Mouse (Mus musculus) forebrain, embryonic 15.5 days (tissue): ENCODE results near the gene Tmco2. TPM values are rescaled to one million over a fixed set of nuclear protein-coding genes. Genes with fewer than 3 reads are reported as not detected.
"Not testable (repeated sequence)": the region's sequence is repeated elsewhere in the genome, so short reads cannot be mapped to it uniquely, and the experiment has no call there.

Experiments
- ATAC-seq: fragments of 200-750 bp; cut with Nextera tagmentation; replicated peaks from 2 replicates; pipeline ENCODE4 v1.8.0; 2017; ENCODE audit warnings: mild to moderate bottlenecking, moderate TSS enrichment, moderate library complexity
- H3K27ac ChIP-seq: fragments of 300-500 bp; sonication (generic); replicated peaks from 2 replicates; pipeline ENCODE4 v1.5.1; 2015; ENCODE audit warnings: mild to moderate bottlenecking, inconsistent platforms
- H3K27me3 ChIP-seq: fragments of 300-500 bp; sonication (generic); 2 replicates; pipeline ENCODE4 v1.6.1; 2015; ENCODE audit warnings: inconsistent platforms
- H3K36me3 ChIP-seq: fragments of 300-500 bp; sonication (generic); 2 replicates; pipeline ENCODE4 v1.6.1; 2015; ENCODE audit warnings: mild to moderate bottlenecking, inconsistent platforms
- H3K4me1 ChIP-seq: fragments of 300-500 bp; sonication (generic); 2 replicates; pipeline ENCODE4 v1.6.1; 2015; ENCODE audit warnings: inconsistent platforms
- H3K4me2 ChIP-seq: fragments of 300-500 bp; sonication (generic); replicated peaks from 2 replicates; pipeline ENCODE4 v1.6.1; 2015; ENCODE audit warnings: mild to moderate bottlenecking, inconsistent platforms
- H3K4me3 ChIP-seq: fragments of 300-500 bp; sonication (generic); 2 replicates; pipeline ENCODE4 v1.5.1; 2015; ENCODE audit warnings: mild to moderate bottlenecking, inconsistent platforms
- H3K9ac ChIP-seq: fragments of 300-500 bp; sonication (generic); replicated peaks from 2 replicates; pipeline ENCODE4 v1.6.1; 2015; ENCODE audit warnings: mild to moderate bottlenecking, inconsistent platforms
- H3K9me3 ChIP-seq: fragments of 300-500 bp; sonication (generic); 2 replicates; pipeline ENCODE4 v1.6.1; 2016; ENCODE audit warnings: inconsistent platforms
- WGBS: fragments of 180-500 bp; shearing (Covaris S2); methylation state at CpG from one replicate; pipeline ENCODE4 v1.1.7; 2015; ENCODE audit warnings: mixed read lengths; 5-methylcytosine and 5-hydroxymethylcytosine counted together
- polyA plus RNA-seq: library from polyadenylated mRNA; unstranded; fragments of >200 nt; fragmentation: Nextera tagmentation; extraction: Ambion mirVana; gene quantifications from 2 replicates; pipeline ENCODE4 v1.2.1, GENCODE M21; 2015

Gene Tmco2
- polyA plus RNA-seq: not detected in 2 replicates

- H3K4me3 ChIP-seq: no peak within 1 kb of the TSS
- no peak for ATAC-seq
- no peak within 1 kb of the TSS for H3K27ac ChIP-seq
- H3K9ac ChIP-seq: no peak within 1 kb of the TSS
- no peaks in the 10 kb centered on the region for H3K4me1 ChIP-seq
- no peaks in the 10 kb centered on the region for H3K9me3 ChIP-seq
- no peaks in the 10 kb centered on the region for H3K27me3 ChIP-seq
- H3K36me3 ChIP-seq: no peaks in the 10 kb centered on the region
- 86% methylated on average over 2 of the region's 2 CpGs for WGBS
- no peak within 1 kb of the TSS for H3K4me2 ChIP-seq
Observed at GRCm38 (mm10) chr4:121109126-121109525, at the start of gene Tmco2. TSS of gene Tmco2 (minus strand) at chr4:121109226.

DNA sequence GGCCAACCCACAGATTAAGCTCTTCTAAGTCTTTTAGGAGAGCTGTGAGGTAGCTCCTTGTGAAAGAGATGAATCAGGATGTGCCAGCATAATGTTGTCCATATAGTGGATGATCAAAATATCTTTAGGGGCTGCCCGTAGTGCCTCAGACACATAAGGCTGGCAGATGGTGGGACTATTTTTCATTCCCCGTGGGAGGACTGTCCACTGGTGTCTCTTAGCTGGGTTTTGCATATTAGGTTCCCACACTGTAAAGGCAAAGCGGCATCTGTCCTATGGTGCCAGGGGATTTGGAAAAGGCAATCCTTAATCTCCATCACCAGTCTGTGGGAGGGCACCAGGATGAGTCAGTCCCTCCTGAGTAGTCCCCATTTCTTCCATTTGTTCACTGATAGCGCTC, 5.7 kb downstream of the Tmco2 start:
- no peak overlapping the region for H3K4me2 ChIP-seq
- H3K27ac ChIP-seq: no peak overlapping the region
- 86% methylated on average over 4 of the region's 4 CpGs for WGBS

DNA sequence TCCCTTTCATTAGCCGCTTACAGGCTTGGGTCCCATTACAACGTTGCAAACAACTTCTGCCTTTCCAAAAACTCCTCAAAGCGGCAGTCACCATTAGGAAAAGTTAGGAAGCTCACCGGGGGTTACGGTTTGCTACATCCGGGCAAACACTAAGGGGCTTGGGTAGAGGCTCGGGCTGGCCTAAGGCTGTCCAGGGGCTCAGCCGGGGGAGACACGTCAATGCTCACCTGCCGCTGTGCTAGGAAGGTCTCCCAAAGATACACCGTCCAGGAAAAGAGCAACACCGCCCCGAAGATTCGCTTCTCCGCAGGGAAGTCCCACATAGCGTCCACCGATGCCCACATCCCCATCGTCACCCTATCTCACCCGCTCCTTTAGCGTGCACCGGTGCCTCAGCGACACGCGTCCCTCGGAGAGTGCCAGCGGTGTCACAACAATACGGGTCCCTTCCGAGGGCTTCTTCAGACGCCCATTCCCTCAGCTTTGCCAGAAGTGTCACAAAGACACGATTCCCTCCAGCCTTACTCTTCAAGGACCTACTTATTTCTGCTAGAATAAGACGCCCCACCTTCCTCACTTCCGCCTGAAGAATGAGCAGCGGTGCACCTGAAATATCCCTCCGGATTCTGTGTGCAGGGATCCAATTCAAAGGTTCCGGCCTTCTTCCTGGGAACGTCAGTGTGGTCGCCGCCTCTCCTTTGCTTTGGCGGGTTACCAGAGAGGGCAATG, 11.2 kb downstream of the Tmco2 start, which contains the start of gene Zmpste24:
Zmpste24 (minus strand) TSS at position 592 of the 729 bp plus-strand sequence.
- ATAC-seq: peak; percentile 94
- Histone ChIP-seq H3K4me2 (peak within 1 kb of the TSS; percentile 82), H3K4me1 (peaks cover 18% of the 10 kb centered on the region), H3K9me3 (no peaks in the 10 kb centered on the region), H3K9ac (peak within 1 kb of the TSS; percentile 71), H3K27ac (peak within 1 kb of the TSS; percentile 68), H3K36me3 (peaks cover 25% of the 10 kb centered on the region), H3K27me3 (no peaks in the 10 kb centered on the region), H3K4me3 (peak within 1 kb of the TSS; percentile 84)
- WGBS: under 1% methylated on average over 39 of the region's 39 CpGs

More for the DNA sequence above, 5.7 kb downstream of the Tmco2 start:
- no peaks in the 10 kb centered on the region for H3K9me3 ChIP-seq
- no peak overlapping the region for H3K4me3 ChIP-seq
- H3K4me1 ChIP-seq: peaks cover 3% of the 10 kb centered on the region; the same call in 1 of the 2 replicates
- no peak overlapping the region for H3K9ac ChIP-seq
- no peaks in the 10 kb centered on the region for H3K27me3 ChIP-seq
- no peaks in the 10 kb centered on the region for H3K36me3 ChIP-seq
- no peak for ATAC-seq

- no peak for ATAC-seq
- no peak overlapping the region for H3K27ac ChIP-seq
- no peak overlapping the region for H3K4me3 ChIP-seq
- H3K9ac ChIP-seq: no peak overlapping the region
- no peaks in the 10 kb centered on the region for H3K9me3 ChIP-seq
- H3K4me1 ChIP-seq: no peaks in the 10 kb centered on the region
- no peaks in the 10 kb centered on the region for H3K27me3 ChIP-seq
- H3K4me2 ChIP-seq: no peak overlapping the region
- 94% methylated on average over 4 of the region's 4 CpGs for WGBS
- H3K36me3 ChIP-seq: peaks cover 67% of the 10 kb centered on the region
Observed at GRCm38 (mm10) chr4:121090211-121090610, 18.8 kb downstream of the Tmco2 start.

- Histone ChIP-seq H3K4me1 (no peaks in the 10 kb centered on the region), H3K9ac (no peak overlapping the region), H3K27me3 (no peaks in the 10 kb centered on the region), H3K9me3 (no peaks in the 10 kb centered on the region), H3K27ac (no peak overlapping the region), H3K4me3 (no peak overlapping the region), H3K36me3 (peaks cover 66% of the 10 kb centered on the region), H3K4me2 (no peak overlapping the region)
- no peak for ATAC-seq
- 93% methylated on average over 2 of the region's 2 CpGs for WGBS
Observed at GRCm38 (mm10) chr4:121088696-121089095, 20.3 kb downstream of the Tmco2 start.

DNA sequence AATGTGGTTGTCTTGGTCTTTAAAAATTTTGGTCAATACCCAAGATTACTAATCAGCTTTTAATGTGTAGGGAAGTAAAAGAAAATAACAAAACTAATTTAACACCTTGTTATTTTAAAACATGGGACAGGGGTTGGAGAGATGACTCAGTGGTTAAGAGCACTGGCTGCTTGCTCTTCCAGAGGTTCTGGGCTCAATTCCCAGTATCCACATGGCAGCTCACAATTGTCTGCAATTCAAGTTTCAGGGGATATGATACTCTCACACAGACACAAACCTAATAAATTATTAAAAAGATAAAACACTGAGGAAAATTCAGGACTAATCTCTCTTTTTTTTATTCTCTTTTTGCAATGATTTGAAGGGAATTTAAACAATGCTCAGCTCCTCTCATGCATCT, 24.5 kb downstream of the Tmco2 start:
- Histone ChIP-seq H3K9ac (no peak overlapping the region), H3K4me2 (no peak overlapping the region), H3K27me3 (no peaks in the 10 kb centered on the region), H3K9me3 (no peaks in the 10 kb centered on the region), H3K4me1 (no peaks in the 10 kb centered on the region), H3K4me3 (no peak overlapping the region), H3K27ac (no peak overlapping the region), H3K36me3 (peaks cover 75% of the 10 kb centered on the region)
- no peak for ATAC-seq

DNA sequence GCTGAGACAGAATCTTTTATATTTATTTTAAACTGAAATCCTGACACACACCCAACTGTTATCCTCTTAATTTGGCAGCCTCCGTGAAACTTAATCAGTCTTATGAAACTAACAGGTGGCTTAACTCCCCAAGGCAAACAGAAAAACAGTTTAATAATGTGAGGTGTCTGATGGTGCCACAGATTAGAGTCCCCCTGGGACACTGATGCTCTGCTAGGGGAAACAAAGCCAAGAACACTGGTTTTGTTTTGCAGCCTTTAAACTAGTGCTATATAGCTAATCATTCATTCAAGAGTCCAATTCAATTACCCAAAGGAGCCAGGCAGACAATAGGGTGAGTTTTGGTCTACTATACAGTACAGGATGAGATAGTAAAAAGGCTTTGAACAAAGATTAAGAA, 28.6 kb downstream of the Tmco2 start:
- no peak for ATAC-seq
- H3K9me3 ChIP-seq: no peaks in the 10 kb centered on the region
- H3K36me3 ChIP-seq: peaks cover 79% of the 10 kb centered on the region
- 70% methylated on average over 1 of the region's 1 CpGs for WGBS
- H3K4me2 ChIP-seq: no peak overlapping the region
- H3K4me1 ChIP-seq: no peaks in the 10 kb centered on the region
- H3K27ac ChIP-seq: no peak overlapping the region
- no peaks in the 10 kb centered on the region for H3K27me3 ChIP-seq
- H3K4me3 ChIP-seq: no peak overlapping the region
- H3K9ac ChIP-seq: no peak overlapping the region

GRCm38 (mm10) chr4:121077915-121078646, 30.9 kb downstream of the Tmco2 start:
- Histone ChIP-seq H3K36me3 (peaks cover 78% of the 10 kb centered on the region), H3K9ac (no peak overlapping the region), H3K9me3 (no peaks in the 10 kb centered on the region), H3K4me2 (no peak overlapping the region), H3K27ac (no peak overlapping the region), H3K4me1 (no peaks in the 10 kb centered on the region), H3K4me3 (no peak overlapping the region), H3K27me3 (no peaks in the 10 kb centered on the region)
- WGBS: 82% methylated on average over 3 of the region's 3 CpGs
- ATAC-seq: no peak

DNA sequence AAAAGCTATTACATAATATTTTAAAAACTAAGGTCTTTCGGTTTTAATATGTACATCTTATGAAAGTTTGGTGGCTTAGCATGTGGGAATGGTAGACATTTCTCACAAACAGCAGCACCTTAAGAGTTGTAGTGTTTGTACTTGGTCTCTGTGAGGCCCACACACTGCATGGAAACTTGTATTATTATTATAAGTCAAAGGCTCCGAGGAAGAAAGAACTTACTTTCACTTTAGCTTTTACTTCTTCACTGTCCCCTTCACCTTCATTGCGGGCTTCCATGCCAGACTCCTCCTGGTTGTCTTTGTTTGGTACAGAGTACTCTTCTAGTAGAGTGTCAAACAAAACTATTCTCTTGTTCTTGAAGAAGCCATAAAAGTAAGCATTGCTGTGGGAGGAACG, 34.8 kb downstream of the Tmco2 start:
- WGBS: 90% methylated on average over 4 of the region's 4 CpGs
- peaks cover 51% of the 10 kb centered on the region for H3K36me3 ChIP-seq
- H3K4me2 ChIP-seq: no peak overlapping the region
- H3K4me3 ChIP-seq: no peak overlapping the region
- no peaks in the 10 kb centered on the region for H3K27me3 ChIP-seq
- H3K9ac ChIP-seq: no peak overlapping the region
- no peaks in the 10 kb centered on the region for H3K4me1 ChIP-seq
- H3K27ac ChIP-seq: no peak overlapping the region
- no peaks in the 10 kb centered on the region for H3K9me3 ChIP-seq
- no peak for ATAC-seq

- Histone ChIP-seq H3K27ac (no peak overlapping the region), H3K9ac (no peak overlapping the region), H3K9me3 (no peaks in the 10 kb centered on the region), H3K4me3 (no peak overlapping the region), H3K4me1 (no peaks in the 10 kb centered on the region), H3K4me2 (no peak overlapping the region), H3K27me3 (no peaks in the 10 kb centered on the region), H3K36me3 (peaks cover 45% of the 10 kb centered on the region)
- no peak for ATAC-seq
- WGBS: 91% methylated on average over 2 of the region's 2 CpGs
Observed at GRCm38 (mm10) chr4:121065336-121065735, 43.7 kb downstream of the Tmco2 start.

GRCm38 (mm10) chr4:121059218-121059617, 49.8 kb downstream of the Tmco2 start:
- H3K27ac ChIP-seq, H3K27me3 ChIP-seq, H3K4me3 ChIP-seq, H3K4me1 ChIP-seq, H3K9me3 ChIP-seq, ATAC-seq, H3K4me2 ChIP-seq, H3K9ac ChIP-seq: not testable (repeated sequence)
- 92% methylated on average over 10 of the region's 10 CpGs for WGBS
- H3K36me3 ChIP-seq: peaks cover 28% of the 10 kb centered on the region; the same call in 1 of the 2 replicates

- peaks cover 21% of the 10 kb centered on the region; the same call in 1 of the 2 replicates for H3K36me3 ChIP-seq
- peak; percentile 53; the same call in 1 of the 2 replicates for ATAC-seq
- H3K4me2 ChIP-seq: no peak overlapping the region
- H3K4me1 ChIP-seq: no peaks in the 10 kb centered on the region
- no peaks in the 10 kb centered on the region for H3K27me3 ChIP-seq
- H3K9me3 ChIP-seq: no peaks in the 10 kb centered on the region
- no peak overlapping the region for H3K9ac ChIP-seq
- 52% methylated on average over 2 of the region's 2 CpGs for WGBS
- no peak overlapping the region for H3K4me3 ChIP-seq
- H3K27ac ChIP-seq: no peak overlapping the region
Observed at GRCm38 (mm10) chr4:121057032-121057431, 52.0 kb downstream of the Tmco2 start.
